Comparison of ENCODE assay signal across 8 mouse cellular contexts in genomic region chr4:33924889-33925245, GRCm38 (mm10). TPM values are rescaled to one million over a fixed set of nuclear protein-coding genes. Genes with fewer than 3 reads are reported as not detected.
DNase-seq lines count a peak whose midpoint lies in the region; ATAC-seq lines count a peak whose summit lies in the region.

No protein-coding gene starts in this region.

- peak overlapping the region; percentile 90 for H3K4me2 ChIP-seq in midbrain, embryonic 11.5 days

- peak overlapping the region; percentile 74 for H3K27ac ChIP-seq in midbrain, embryonic 11.5 days (ENCODE audit: low read depth, low read length)

- WGBS in midbrain, embryonic 11.5 days = 0% methylated on average over 20 of the region's 24 CpGs

- peaks cover 24% of the 10 kb centered on the region for H3K27me3 ChIP-seq in midbrain, embryonic 11.5 days (ENCODE audit: control insufficient read depth, insufficient read depth, low read length)

- peak overlapping the region; percentile 64 for H3K4me3 ChIP-seq in midbrain, embryonic 11.5 days (ENCODE audit: low read depth, low read length)

- no peaks in the 10 kb centered on the region; the same call in 1 of the 2 replicates for H3K4me1 ChIP-seq in midbrain, embryonic 11.5 days (ENCODE audit: control insufficient read depth, insufficient read depth, low read length)

- DNase-seq in left cerebral cortex, adult 8-10 months (ENCODE audit: low spot score in 2 of 2) = peak; percentile 31 to 37
- no peak for DNase-seq in left cerebral cortex, adult 11 months (ENCODE audit: low spot score)
- peak; percentile 84 for DNase-seq in cerebellum, adult 9-10 months
- DNase-seq in midbrain, embryonic 11.5 days (ENCODE audit: low spot score, missing footprints) = no peak
- DNase-seq in MN1 (ENCODE audit: low spot score) = no peak
- no peak for DNase-seq in urinary bladder, adult 18-20 months (ENCODE audit: low spot score in 2 of 2)
- DNase-seq in kidney, adult 9 months = no peak

- peak overlapping the region; percentile 81 for H3K9ac ChIP-seq in midbrain, embryonic 11.5 days (ENCODE audit: low read length)

- peak; percentile 38 to 51; a peak in 3 of 4 replicates for ATAC-seq in hematopoietic stem cell, adult 5-6 weeks (replicated peaks in 1 of 2; ENCODE audit: insufficient read depth in 1 of 2, low FRiP score in 2 of 2, low TSS enrichment in 1 of 2, low read depth in 1 of 2, poor library complexity in 2 of 2, severe bottlenecking in 2 of 2)
- ATAC-seq in midbrain, embryonic 11.5 days (ENCODE audit: low FRiP score) = no peak

- H3K9me3 ChIP-seq in midbrain, embryonic 11.5 days (ENCODE audit: control insufficient read depth, low read length) = no peaks in the 10 kb centered on the region

- H3K36me3 ChIP-seq in midbrain, embryonic 11.5 days (ENCODE audit: control insufficient read depth, insufficient read depth, low read length) = no peaks in the 10 kb centered on the region

RNA-seq across cellular contexts. Expression of gene Cnr1, which starts 0.5 kb away (rescaled TPM):
- 100 to 1,000 TPM; 111 to 140 (median 121) TPM for total RNA-seq in left cerebral cortex, adult 8-10 months (2022)
- 0.50 and 0.75 TPM in 2 replicates for total RNA-seq in hematopoietic stem cell, adult 5-6 weeks (2017)
- 15.9 and 17.5 TPM in 2 replicates for polyA plus RNA-seq in midbrain, embryonic 11.5 days (2014; fragmentation: Nextera tagmentation; extraction: Ambion mirVana)

Comparison
In these comparisons a context has a peak if more than half of its experiments do, and no peak if none do; other contexts are left out.
1. DNase-seq: peak in left cerebral cortex, adult 8-10 months (2 of 2) and cerebellum, adult 9-10 months (single experiment); none in left cerebral cortex, adult 11 months (single experiment), midbrain, embryonic 11.5 days (single experiment), MN1 (single experiment), urinary bladder, adult 18-20 months (0 of 2) and kidney, adult 9 months (single experiment).
2. RNA of gene Cnr1, which starts 0.5 kb away (total RNA-seq): 111 to 140 TPM in left cerebral cortex, adult 8-10 months; 0.50 to 0.75 TPM in hematopoietic stem cell, adult 5-6 weeks; every median in the first group is over 10 times any median in the second.